Mouse (Mus musculus) heart, adult 2 months (tissue): ENCODE measurements around the gene Smg9. TPM values are rescaled to one million over a fixed set of nuclear protein-coding genes. Genes with fewer than 3 reads are reported as not detected.

Source experiments
- DNase-seq, 2 experiments: peaks; one replicate each; pipeline ENCODE4 v3.0.0; 2021
- H3K27ac ChIP-seq: fragments of 200-600 bp; 2 replicates; pipeline ENCODE4 v1.8.1; 2022
- H3K27me3 ChIP-seq: fragments of 200-500 bp; 2 replicates; pipeline ENCODE4 v1.6.1; 2012; ENCODE audit warnings: mild to moderate bottlenecking, low read length, inconsistent platforms, mixed read lengths; ENCODE audit not compliant: control insufficient read depth, insufficient read depth
- H3K36me3 ChIP-seq: fragments of 200-500 bp; 2 replicates; pipeline ENCODE4 v1.6.1; 2012; ENCODE audit warnings: low read length, inconsistent platforms; ENCODE audit not compliant: control insufficient read depth, insufficient read depth
- H3K4me1 ChIP-seq: fragments of 200-500 bp; 2 replicates; pipeline ENCODE4 v1.6.1; 2011; ENCODE audit warnings: low read length; ENCODE audit not compliant: control insufficient read depth, insufficient read depth
- H3K4me3 ChIP-seq: fragments of 200-600 bp; 2 replicates; pipeline ENCODE4 v1.8.1; 2022
- H3K79me2 ChIP-seq: fragments of 200-500 bp; replicated peaks from 2 replicates; pipeline ENCODE4 v1.6.1; 2012; ENCODE audit warnings: mild to moderate bottlenecking, inconsistent platforms, low read length, moderate library complexity, mixed read lengths; ENCODE audit not compliant: control insufficient read depth, insufficient read depth
- H3K9ac ChIP-seq: fragments of 200-500 bp; 2 replicates; pipeline ENCODE4 v1.6.1; 2012; ENCODE audit warnings: low read depth, mild to moderate bottlenecking, control low read depth, inconsistent platforms, low read length, mixed read lengths
- CTCF ChIP-seq: fragments of 200-600 bp; IDR thresholded peaks from 2 replicates; pipeline ENCODE4 v1.8.1; 2022; ENCODE audit warnings: antibody characterized with exemption, mild to moderate bottlenecking, moderate library complexity
- EP300 ChIP-seq: fragments of 200-500 bp; IDR thresholded peaks from 2 replicates; pipeline ENCODE4 v1.6.1; 2011; ENCODE audit warnings: low read depth, low read length, control low read depth; ENCODE audit not compliant: insufficient read depth
- POLR2A ChIP-seq: fragments of 200-500 bp; IDR thresholded peaks from 2 replicates; pipeline ENCODE4 v1.6.1; 2011; ENCODE audit warnings: mild to moderate bottlenecking, low read depth, low read length, control low read depth; ENCODE audit not compliant: insufficient read depth
- WGBS: fragments of 180-500 bp; shearing (Covaris S2); methylation state at CpG from one replicate; pipeline ENCODE4 v1.1.7; 2018; 5-methylcytosine and 5-hydroxymethylcytosine counted together
- intact Hi-C: fragments of 180-260 bp; cut with DNase I; formaldehyde crosslinking; loops from one replicate; pipeline ENCODE4 v1.15.1; 2025
- polyA plus RNA-seq: library from polyadenylated mRNA; depleted of rRNA; stranded (reverse); fragments of >200 nt; gene quantifications from 2 replicates; pipeline ENCODE4 v1.2.3, GENCODE M21; 2012
- total RNA-seq, 2 experiments: library from RNA; stranded (reverse); gene quantifications; 2 replicates each; pipeline ENCODE4 v1.2.3; 2021

Gene Smg9
- total and polyA plus RNA-seq, 3 experiments: 5.9 to 19.2 (median 6.6) TPM

GRCm38 (mm10) chr7:24373538-24374379, 25.7 kb upstream of the Smg9 start:
- DNase-seq: peak; percentile 55 to 71
- 21% methylated on average over 20 of the region's 20 CpGs for WGBS
- H3K27ac ChIP-seq: no peak overlapping the region
- H3K79me2 ChIP-seq: no peaks in the 10 kb centered on the region
- H3K9ac ChIP-seq: no peak overlapping the region
- peaks cover 4% of the 10 kb centered on the region for H3K4me1 ChIP-seq
- intact Hi-C loops: no loop called here
- peaks cover 3% of the 10 kb centered on the region for H3K27me3 ChIP-seq
- no peak for TF ChIP-seq CTCF
- no peak for TF ChIP-seq POLR2A
- no peak for TF ChIP-seq EP300
- no peak overlapping the region for H3K4me3 ChIP-seq
- H3K36me3 ChIP-seq: no peaks in the 10 kb centered on the region

GRCm38 (mm10) chr7:24376456-24376855, 23.0 kb upstream of the Smg9 start:
- intact Hi-C loops: no loop called here
- peaks cover 4% of the 10 kb centered on the region for H3K4me1 ChIP-seq
- WGBS: 86% methylated on average over 8 of the region's 8 CpGs
- no peak overlapping the region for H3K4me3 ChIP-seq
- no peak overlapping the region for H3K9ac ChIP-seq
- peaks cover 3% of the 10 kb centered on the region for H3K27me3 ChIP-seq
- no peaks in the 10 kb centered on the region for H3K79me2 ChIP-seq
- no peak for DNase-seq
- no peak overlapping the region for H3K27ac ChIP-seq
- H3K36me3 ChIP-seq: no peaks in the 10 kb centered on the region
- TF ChIP-seq POLR2A: no peak
- no peak for TF ChIP-seq EP300
- no peak for TF ChIP-seq CTCF

GRCm38 (mm10) chr7:24377091-24377865, 22.1 kb upstream of the Smg9 start:
- Histone ChIP-seq H3K9ac (0 out of 2 replicates have a peak overlapping the region, but pooled peaks have one; percentile 14), H3K27ac (no peak overlapping the region), H3K4me1 (peaks cover 4% of the 10 kb centered on the region), H3K36me3 (no peaks in the 10 kb centered on the region), H3K79me2 (no peaks in the 10 kb centered on the region), H3K27me3 (peaks cover 3% of the 10 kb centered on the region), H3K4me3 (peak overlapping the region; percentile 24; the same call in 1 of the 2 replicates)
- intact Hi-C loops: no loop called here
- 6% methylated on average over 49 of the region's 49 CpGs for WGBS
- TF ChIP-seq POLR2A (no peak), CTCF (peak; percentile 64)
- peak; percentile 55 to 59 for DNase-seq

- no peak for DNase-seq
- WGBS: 72% methylated on average over 10 of the region's 10 CpGs
- Histone ChIP-seq H3K27me3 (peaks cover 3% of the 10 kb centered on the region), H3K4me1 (peaks cover 2% of the 10 kb centered on the region), H3K4me3 (no peak overlapping the region), H3K27ac (no peak overlapping the region), H3K79me2 (no peaks in the 10 kb centered on the region), H3K36me3 (no peaks in the 10 kb centered on the region), H3K9ac (no peak overlapping the region)
- intact Hi-C loops: no loop called here
- TF ChIP-seq CTCF (no peak), EP300 (no peak), POLR2A (no peak)
Observed at GRCm38 (mm10) chr7:24378049-24378701, 21.2 kb upstream of the Smg9 start.

GRCm38 (mm10) chr7:24379934-24380333, 19.5 kb upstream of the Smg9 start:
- H3K4me1 ChIP-seq: peaks cover 2% of the 10 kb centered on the region
- no peak overlapping the region for H3K4me3 ChIP-seq
- no peaks in the 10 kb centered on the region for H3K36me3 ChIP-seq
- WGBS: 43% methylated on average over 7 of the region's 7 CpGs
- H3K79me2 ChIP-seq: no peaks in the 10 kb centered on the region
- no peak for TF ChIP-seq EP300
- no peak for TF ChIP-seq CTCF
- no peak for TF ChIP-seq POLR2A
- no peak for DNase-seq
- intact Hi-C loops: no loop called here
- H3K27me3 ChIP-seq: peaks cover 3% of the 10 kb centered on the region
- H3K27ac ChIP-seq: no peak overlapping the region
- no peak overlapping the region for H3K9ac ChIP-seq

- no peaks in the 10 kb centered on the region for H3K79me2 ChIP-seq
- intact Hi-C loops: no loop called here
- no peak overlapping the region for H3K9ac ChIP-seq
- no peak overlapping the region for H3K4me3 ChIP-seq
- H3K36me3 ChIP-seq: no peaks in the 10 kb centered on the region
- H3K27ac ChIP-seq: no peak overlapping the region
- peaks cover 2% of the 10 kb centered on the region for H3K4me1 ChIP-seq
- no peak for DNase-seq
- WGBS: 64% methylated on average over 2 of the region's 2 CpGs
- TF ChIP-seq CTCF (no peak), POLR2A (no peak), EP300 (no peak)
- H3K27me3 ChIP-seq: peaks cover 3% of the 10 kb centered on the region
Observed at GRCm38 (mm10) chr7:24380370-24380769, 19.0 kb upstream of the Smg9 start.
